Mouse (Mus musculus): ENCODE measurements at regions not wholly inside any gene's neighbourhood (a gene's known extent, or its start where the extent isn't known, plus 50 kb on each side); places are given as distances from the start of the nearest gene placed in this dataset.

DNA sequence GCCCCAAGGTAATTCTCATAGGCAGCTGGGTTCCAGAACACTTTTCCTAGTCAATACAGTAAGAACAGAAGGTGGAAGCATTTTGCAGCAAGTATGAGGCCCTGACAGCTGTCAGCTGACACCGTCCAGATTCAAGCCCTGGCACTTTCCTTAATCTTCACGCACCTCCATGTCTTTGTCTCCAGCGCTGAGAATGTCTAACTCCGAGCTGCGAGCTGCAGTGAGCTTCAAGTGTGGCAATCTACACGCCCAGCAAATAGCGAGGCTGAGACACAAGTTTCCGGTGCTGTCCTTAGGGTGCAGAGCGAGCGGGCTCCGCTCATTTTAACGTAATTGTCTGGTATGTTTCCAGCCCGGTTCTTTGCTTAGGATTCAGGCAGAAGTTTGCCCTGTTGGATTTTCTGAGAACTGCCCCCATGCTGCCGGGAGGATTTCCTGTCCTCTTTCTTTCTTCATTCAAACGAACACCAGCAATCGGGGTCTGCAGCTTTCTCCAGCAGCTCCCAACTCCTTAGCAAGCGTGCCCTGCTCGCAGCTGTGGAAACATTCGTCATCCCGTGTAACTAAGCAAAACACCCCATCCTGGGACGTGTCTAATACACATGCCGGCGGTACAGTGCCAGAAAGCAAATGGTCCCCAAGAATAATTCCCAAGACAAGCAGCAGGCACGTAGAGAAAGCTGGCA, 54.5 kb downstream of the Irx3 start:
- peak in 1 of 2 experiments; percentile 25 for DNase-seq (ENCODE audit: low spot score in 2 of 2)

DNA sequence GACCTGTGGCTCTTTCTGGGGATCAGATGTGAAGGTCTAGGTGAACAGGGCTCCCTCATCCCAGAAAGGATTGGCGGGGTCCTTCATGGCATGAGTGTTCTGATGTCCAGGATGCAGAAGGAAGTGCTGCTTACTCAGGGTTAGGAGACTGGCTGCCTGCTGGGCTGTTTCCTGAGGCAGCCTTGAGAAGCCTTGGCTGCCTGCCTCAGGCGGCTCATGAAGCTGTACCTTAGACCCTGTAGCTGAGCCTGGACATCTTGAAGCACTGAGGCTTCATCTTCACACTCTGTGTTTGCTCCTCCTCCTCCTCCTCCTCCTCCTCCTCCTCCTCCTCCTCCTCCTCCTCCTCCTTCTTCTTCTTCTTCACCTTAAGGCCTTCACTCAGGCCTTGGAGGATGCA, 77.2 kb downstream of the Irx3 start:
- DNase-seq (ENCODE audit: low spot score in 2 of 2) = no peak

Measured in right cerebral cortex, postnatal 10 days (tissue).